Mouse (Mus musculus): Measurements from ENCODE around the gene Dab1. TPM values are rescaled to one million over a fixed set of nuclear protein-coding genes. Genes with fewer than 3 reads are reported as not detected.

Gene Dab1
- polyA plus RNA-seq, 1 experiment from 2014 or later = 55.4 TPM

GRCm38 (mm10) chr4:104555408-104555807, 936.2 kb downstream of the Dab1 start:
- WGBS = 47% methylated on average over 2 of the region's 2 CpGs

DNA sequence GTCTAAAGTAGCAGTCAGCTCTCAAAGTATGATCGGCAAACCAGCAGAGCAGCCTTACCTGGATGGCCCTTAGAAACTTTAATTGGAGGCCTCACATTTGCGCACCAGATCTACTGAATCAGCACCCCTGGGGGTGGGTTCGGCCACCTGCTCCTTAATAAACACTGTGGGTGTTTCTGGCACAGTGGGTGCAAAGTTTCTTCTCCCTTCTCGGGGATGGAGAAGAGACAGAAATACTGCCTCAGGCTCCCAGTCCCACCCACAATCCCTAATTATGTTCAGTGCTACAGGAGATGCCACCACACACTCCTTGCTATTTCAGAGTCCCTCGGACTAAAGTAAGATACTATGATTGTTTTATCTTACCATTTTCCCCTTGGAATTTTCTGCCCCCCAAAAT, 944.4 kb downstream of the Dab1 start:
- 74% methylated on average over 5 of the region's 5 CpGs for WGBS
- ATAC-seq (ENCODE audit: low FRiP score) (no peak), DNase-seq (ENCODE audit: low spot score) (no peak)
- Histone ChIP-seq H3K4me3 (ENCODE audit: low read depth, low read length) (no peak overlapping the region), H3K27me3 (ENCODE audit: control insufficient read depth, insufficient read depth, low read length) (no peaks in the 10 kb centered on the region), H3K36me3 (ENCODE audit: control insufficient read depth, insufficient read depth, low read length) (no peaks in the 10 kb centered on the region), H3K9ac (ENCODE audit: low read depth, low read length) (no peak overlapping the region), H3K27ac (ENCODE audit: low read depth, low read length) (no peak overlapping the region), H3K9me3 (ENCODE audit: control insufficient read depth, low read length) (no peaks in the 10 kb centered on the region), H3K4me2 (replicated peaks; ENCODE audit: low read depth, low read length) (no peak overlapping the region), H3K4me1 (replicated peaks; ENCODE audit: control insufficient read depth, insufficient read depth, low read length) (no peaks in the 10 kb centered on the region)

More at GRCm38 (mm10) chr4:104555408-104555807, 936.2 kb downstream of the Dab1 start:
- H3K27ac ChIP-seq (ENCODE audit: low read depth, low read length) = no peak overlapping the region
- no peaks in the 10 kb centered on the region for H3K36me3 ChIP-seq (ENCODE audit: control insufficient read depth, insufficient read depth, low read length)
- ATAC-seq (ENCODE audit: low FRiP score) = peak; percentile 71; the same call in 1 of the 2 replicates
- H3K9ac ChIP-seq (ENCODE audit: low read depth, low read length) = no peak overlapping the region
- H3K9me3 ChIP-seq (ENCODE audit: control insufficient read depth, low read length) = no peaks in the 10 kb centered on the region
- no peaks in the 10 kb centered on the region for H3K4me1 ChIP-seq (replicated peaks; ENCODE audit: control insufficient read depth, insufficient read depth, low read length)
- no peak overlapping the region for H3K4me3 ChIP-seq (ENCODE audit: low read depth, low read length)
- no peaks in the 10 kb centered on the region for H3K27me3 ChIP-seq (ENCODE audit: control insufficient read depth, insufficient read depth, low read length)
- DNase-seq (ENCODE audit: low spot score) = peak; percentile 42
- H3K4me2 ChIP-seq (replicated peaks; ENCODE audit: low read depth, low read length) = no peak overlapping the region

DNA sequence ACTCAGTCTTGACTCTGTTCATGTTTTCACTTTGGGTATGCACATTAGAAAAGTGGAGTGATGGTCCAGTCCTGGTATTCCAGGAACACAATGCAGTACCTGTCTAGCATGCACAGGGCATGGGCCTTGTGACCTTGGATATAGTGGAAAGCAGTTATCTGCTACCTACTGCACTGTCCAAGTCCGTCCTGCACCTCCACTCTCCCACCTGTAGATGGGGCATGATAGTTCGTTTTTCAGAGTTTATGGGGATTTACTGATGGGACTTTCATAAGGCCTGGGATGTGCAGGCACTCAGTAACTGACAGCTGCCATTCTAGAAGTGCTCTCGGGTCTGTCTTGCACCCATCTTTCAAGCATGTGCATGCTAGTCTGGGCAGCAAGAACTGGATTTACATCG, 951.4 kb downstream of the Dab1 start:
- no peak overlapping the region for H3K4me2 ChIP-seq (replicated peaks; ENCODE audit: low read depth, low read length)
- DNase-seq (ENCODE audit: low spot score) (no peak), ATAC-seq (ENCODE audit: low FRiP score) (no peak)
- no peaks in the 10 kb centered on the region for H3K27me3 ChIP-seq (ENCODE audit: control insufficient read depth, insufficient read depth, low read length)
- no peak overlapping the region for H3K27ac ChIP-seq (ENCODE audit: low read depth, low read length)
- H3K36me3 ChIP-seq (ENCODE audit: control insufficient read depth, insufficient read depth, low read length) = no peaks in the 10 kb centered on the region
- H3K4me1 ChIP-seq (replicated peaks; ENCODE audit: control insufficient read depth, insufficient read depth, low read length) = no peaks in the 10 kb centered on the region
- H3K9ac ChIP-seq (ENCODE audit: low read depth, low read length) = no peak overlapping the region
- WGBS = 69% methylated on average over 4 of the region's 4 CpGs
- no peaks in the 10 kb centered on the region for H3K9me3 ChIP-seq (ENCODE audit: control insufficient read depth, low read length)
- H3K4me3 ChIP-seq (ENCODE audit: low read depth, low read length) = no peak overlapping the region

DNA sequence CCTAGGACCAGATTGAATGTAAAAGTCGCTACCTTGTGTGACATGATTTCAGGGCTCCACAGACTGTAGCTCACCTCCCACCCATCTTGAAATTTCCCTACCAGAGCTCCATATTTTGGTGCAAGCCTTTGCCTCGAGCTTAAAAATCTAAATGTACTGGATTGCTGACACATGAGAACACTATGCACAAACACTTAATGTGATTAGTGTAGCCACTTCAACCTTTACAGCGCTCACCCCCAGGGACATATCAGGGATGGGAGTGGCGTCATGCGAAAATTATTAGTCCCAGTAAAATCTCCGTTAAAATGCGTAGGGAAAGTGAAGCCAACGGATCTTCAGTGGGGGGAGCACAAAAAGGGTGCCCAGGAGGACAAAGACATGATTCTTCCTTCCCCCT, 953.3 kb downstream of the Dab1 start:
- H3K4me1 ChIP-seq (replicated peaks; ENCODE audit: control insufficient read depth, insufficient read depth, low read length) = no peaks in the 10 kb centered on the region
- no peak overlapping the region for H3K27ac ChIP-seq (ENCODE audit: low read depth, low read length)
- H3K4me2 ChIP-seq (replicated peaks; ENCODE audit: low read depth, low read length) = no peak overlapping the region
- no peak for DNase-seq (ENCODE audit: low spot score)
- ATAC-seq (ENCODE audit: low FRiP score) = no peak
- no peak overlapping the region for H3K4me3 ChIP-seq (ENCODE audit: low read depth, low read length)
- no peak overlapping the region for H3K9ac ChIP-seq (ENCODE audit: low read depth, low read length)
- WGBS = 76% methylated on average over 8 of the region's 8 CpGs
- no peaks in the 10 kb centered on the region for H3K27me3 ChIP-seq (ENCODE audit: control insufficient read depth, insufficient read depth, low read length)
- H3K36me3 ChIP-seq (ENCODE audit: control insufficient read depth, insufficient read depth, low read length) = no peaks in the 10 kb centered on the region
- no peaks in the 10 kb centered on the region for H3K9me3 ChIP-seq (ENCODE audit: control insufficient read depth, low read length)

- WGBS = 75% methylated on average over 7 of the region's 7 CpGs
- Histone ChIP-seq H3K36me3 (ENCODE audit: control insufficient read depth, insufficient read depth, low read length) (no peaks in the 10 kb centered on the region), H3K27me3 (ENCODE audit: control insufficient read depth, insufficient read depth, low read length) (no peaks in the 10 kb centered on the region), H3K9me3 (ENCODE audit: control insufficient read depth, low read length) (no peaks in the 10 kb centered on the region), H3K9ac (ENCODE audit: low read depth, low read length) (no peak overlapping the region), H3K4me1 (replicated peaks; ENCODE audit: control insufficient read depth, insufficient read depth, low read length) (no peaks in the 10 kb centered on the region), H3K4me2 (replicated peaks; ENCODE audit: low read depth, low read length) (no peak overlapping the region), H3K27ac (ENCODE audit: low read depth, low read length) (no peak overlapping the region), H3K4me3 (ENCODE audit: low read depth, low read length) (no peak overlapping the region)
- DNase-seq (ENCODE audit: low spot score) = no peak
- no peak for ATAC-seq (ENCODE audit: low FRiP score)
These were observed 954.3 kb downstream of the Dab1 start for GRCm38 (mm10) chr4:104573419-104573818.

GRCm38 (mm10) chr4:104578370-104578769, 959.2 kb downstream of the Dab1 start:
- ATAC-seq (ENCODE audit: low FRiP score) = no peak
- no peak for DNase-seq (ENCODE audit: low spot score)
- no peaks in the 10 kb centered on the region for H3K9me3 ChIP-seq (ENCODE audit: control insufficient read depth, low read length)
- 58% methylated on average over 3 of the region's 3 CpGs for WGBS
- no peak overlapping the region for H3K4me2 ChIP-seq (replicated peaks; ENCODE audit: low read depth, low read length)
- no peaks in the 10 kb centered on the region for H3K27me3 ChIP-seq (ENCODE audit: control insufficient read depth, insufficient read depth, low read length)
- no peaks in the 10 kb centered on the region for H3K4me1 ChIP-seq (replicated peaks; ENCODE audit: control insufficient read depth, insufficient read depth, low read length)
- H3K4me3 ChIP-seq (ENCODE audit: low read depth, low read length) = no peak overlapping the region
- H3K9ac ChIP-seq (ENCODE audit: low read depth, low read length) = no peak overlapping the region
- no peak overlapping the region for H3K27ac ChIP-seq (ENCODE audit: low read depth, low read length)
- H3K36me3 ChIP-seq (ENCODE audit: control insufficient read depth, insufficient read depth, low read length) = no peaks in the 10 kb centered on the region

GRCm38 (mm10) chr4:104579946-104580544, 960.9 kb downstream of the Dab1 start:
- Histone ChIP-seq H3K27ac (ENCODE audit: low read depth, low read length) (no peak overlapping the region), H3K9me3 (ENCODE audit: control insufficient read depth, low read length) (no peaks in the 10 kb centered on the region), H3K27me3 (ENCODE audit: control insufficient read depth, insufficient read depth, low read length) (no peaks in the 10 kb centered on the region), H3K4me3 (ENCODE audit: low read depth, low read length) (no peak overlapping the region), H3K9ac (ENCODE audit: low read depth, low read length) (no peak overlapping the region), H3K4me2 (replicated peaks; ENCODE audit: low read depth, low read length) (no peak overlapping the region), H3K4me1 (replicated peaks; ENCODE audit: control insufficient read depth, insufficient read depth, low read length) (no peaks in the 10 kb centered on the region), H3K36me3 (ENCODE audit: control insufficient read depth, insufficient read depth, low read length) (no peaks in the 10 kb centered on the region)
- ATAC-seq (ENCODE audit: low FRiP score) (no peak), DNase-seq (ENCODE audit: low spot score) (no peak)
- 78% methylated on average over 5 of the region's 5 CpGs for WGBS

DNA sequence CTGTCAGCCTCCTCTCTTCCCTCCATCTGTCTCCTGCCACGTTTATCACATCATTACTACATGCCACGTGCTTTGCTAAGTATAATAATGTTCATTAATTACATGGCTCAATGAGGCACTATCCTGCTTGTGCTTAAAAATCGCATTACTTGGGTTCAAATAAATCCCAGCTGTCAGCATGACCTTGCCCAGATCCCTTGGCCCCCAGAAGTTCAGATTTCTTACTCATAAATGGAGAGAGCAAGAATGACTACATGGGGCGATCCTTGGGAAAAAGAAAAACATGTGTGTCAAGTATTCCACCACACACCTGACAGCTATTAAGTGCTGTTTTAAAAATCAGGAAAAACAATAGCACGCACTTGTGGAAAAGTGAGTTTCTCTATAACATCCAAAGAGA, 963.6 kb downstream of the Dab1 start:
- H3K9me3 ChIP-seq (ENCODE audit: control insufficient read depth, low read length) = no peaks in the 10 kb centered on the region
- DNase-seq (ENCODE audit: low spot score) (no peak), ATAC-seq (ENCODE audit: low FRiP score) (no peak)
- H3K27ac ChIP-seq (ENCODE audit: low read depth, low read length) = no peak overlapping the region
- WGBS = 49% methylated on average over 5 of the region's 5 CpGs
- H3K36me3 ChIP-seq (ENCODE audit: control insufficient read depth, insufficient read depth, low read length) = no peaks in the 10 kb centered on the region
- no peak overlapping the region for H3K4me3 ChIP-seq (ENCODE audit: low read depth, low read length)
- no peak overlapping the region for H3K4me2 ChIP-seq (replicated peaks; ENCODE audit: low read depth, low read length)
- no peak overlapping the region for H3K9ac ChIP-seq (ENCODE audit: low read depth, low read length)
- H3K27me3 ChIP-seq (ENCODE audit: control insufficient read depth, insufficient read depth, low read length) = no peaks in the 10 kb centered on the region
- H3K4me1 ChIP-seq (replicated peaks; ENCODE audit: control insufficient read depth, insufficient read depth, low read length) = no peaks in the 10 kb centered on the region

- no peaks in the 10 kb centered on the region for H3K4me1 ChIP-seq (replicated peaks; ENCODE audit: control insufficient read depth, insufficient read depth, low read length)
- no peaks in the 10 kb centered on the region for H3K36me3 ChIP-seq (ENCODE audit: control insufficient read depth, insufficient read depth, low read length)
- 65% methylated on average over 2 of the region's 2 CpGs for WGBS
- H3K27me3 ChIP-seq (ENCODE audit: control insufficient read depth, insufficient read depth, low read length) = no peaks in the 10 kb centered on the region
- ATAC-seq (ENCODE audit: low FRiP score) (no peak), DNase-seq (ENCODE audit: low spot score) (no peak)
- no peaks in the 10 kb centered on the region for H3K9me3 ChIP-seq (ENCODE audit: control insufficient read depth, low read length)
- no peak overlapping the region for H3K4me2 ChIP-seq (replicated peaks; ENCODE audit: low read depth, low read length)
- H3K4me3 ChIP-seq (ENCODE audit: low read depth, low read length) = no peak overlapping the region
- no peak overlapping the region for H3K27ac ChIP-seq (ENCODE audit: low read depth, low read length)
- H3K9ac ChIP-seq (ENCODE audit: low read depth, low read length) = no peak overlapping the region
These were observed 968.7 kb downstream of the Dab1 start for GRCm38 (mm10) chr4:104587826-104588225.

All from hindbrain, embryonic 11.5 days (tissue).